Mouse (Mus musculus): Measurements from ENCODE around the gene Olfr518. TPM values are rescaled to one million over a fixed set of nuclear protein-coding genes. Genes with fewer than 3 reads are reported as not detected.
A peak's percentile ranks its signal among the peaks of the same experiment; 100 is the strongest.

The Olfr518 gene
- total RNA-seq (2014; fragmentation: Nextera tagmentation) = not detected in 2 replicates
- not detected in 2 replicates for total RNA-seq (2017)

- ATAC-seq (replicated peaks; ENCODE audit: poor library complexity, severe bottlenecking) = no peak
Measured at GRCm38 (mm10) chr7:108884906-108885305, at the start of gene Olfr518. Gene Olfr518, minus strand, starts transcription at chr7:108885006.

DNA sequence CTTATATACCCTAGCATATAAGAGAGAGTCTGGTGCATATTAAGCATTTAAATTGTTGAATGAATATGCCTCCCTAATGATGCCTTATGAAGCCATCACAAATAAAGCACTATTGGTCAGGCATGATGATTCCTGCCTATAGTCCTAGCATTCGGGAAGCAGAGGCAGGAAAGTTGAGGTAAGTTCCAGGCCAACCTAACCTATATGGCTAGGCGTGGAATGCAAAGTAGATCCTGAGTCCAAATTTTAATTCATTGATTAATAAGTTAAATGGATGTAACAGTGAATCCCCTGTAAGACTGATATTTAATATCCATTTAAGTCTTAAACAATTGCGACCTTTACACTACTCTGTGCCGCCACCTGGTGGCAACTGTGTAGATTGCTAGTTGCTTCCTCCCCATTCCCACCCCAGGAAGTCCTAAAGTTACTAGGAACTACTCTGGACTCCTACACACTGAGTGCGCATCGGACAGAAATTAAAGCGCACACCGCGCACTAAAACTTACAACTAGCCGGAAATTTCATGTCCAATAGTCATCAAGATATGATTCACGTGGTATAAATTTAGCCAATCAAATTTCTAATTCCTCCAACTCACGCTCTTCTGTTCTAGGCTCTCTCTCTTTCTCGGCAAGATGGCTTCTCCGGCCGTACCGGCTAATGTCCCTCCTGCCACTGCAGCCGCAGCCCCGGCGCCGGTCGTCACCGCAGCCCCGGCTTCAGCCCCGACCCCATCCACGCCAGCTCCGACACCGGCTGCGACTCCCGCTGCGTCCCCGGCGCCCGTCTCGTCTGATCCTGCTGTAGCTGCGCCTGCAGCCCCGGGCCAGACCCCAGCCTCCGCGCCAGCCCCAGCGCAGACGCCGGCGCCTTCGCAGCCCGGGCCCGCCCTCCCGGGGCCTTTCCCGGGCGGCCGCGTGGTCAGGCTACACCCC lies 49.3 kb upstream of the Olfr518 start, which contains the start of gene Eif3f:
Gene Eif3f (plus strand): TSS at position 624 of the 938 bp plus-strand sequence.
- peak; percentile 91 for ATAC-seq (replicated peaks; ENCODE audit: poor library complexity, severe bottlenecking)

DNA sequence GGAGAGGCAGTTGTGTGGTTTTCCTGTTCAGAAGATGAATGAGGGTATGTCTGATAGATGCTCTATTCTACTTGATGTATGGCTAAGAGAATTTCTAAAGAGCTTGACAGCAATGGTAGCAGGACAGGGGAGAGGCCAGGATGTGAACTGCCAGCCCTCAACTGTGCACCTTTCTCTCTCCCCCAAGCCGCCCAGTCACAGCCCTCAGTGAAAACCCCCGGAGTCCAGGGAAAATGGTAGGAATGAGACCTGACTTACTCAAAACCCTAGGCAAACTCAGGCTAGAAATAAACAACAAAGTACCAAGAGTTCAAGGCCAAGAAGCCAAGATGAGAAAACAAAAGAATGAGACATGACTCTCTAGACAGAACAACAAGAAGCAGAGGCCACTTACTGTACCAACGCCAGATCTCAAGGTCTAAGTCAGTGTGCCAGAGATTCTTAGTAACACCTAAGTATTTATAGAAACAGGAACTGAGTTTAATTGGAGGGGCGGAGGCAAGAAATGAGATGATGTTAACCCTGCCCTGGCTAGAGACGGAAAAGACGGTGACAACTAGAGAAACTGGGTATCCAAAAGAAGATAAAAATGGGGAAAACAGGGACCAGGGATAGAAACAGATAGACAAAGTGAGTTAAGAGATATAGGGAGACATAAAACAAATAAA lies 45.1 kb upstream of the Olfr518 start, which contains the start of gene Nlrp10:
Gene Nlrp10 (minus strand): TSS at position 453 of the 668 bp plus-strand sequence.
- peak; percentile 46 for ATAC-seq (replicated peaks; ENCODE audit: poor library complexity, severe bottlenecking)

DNA sequence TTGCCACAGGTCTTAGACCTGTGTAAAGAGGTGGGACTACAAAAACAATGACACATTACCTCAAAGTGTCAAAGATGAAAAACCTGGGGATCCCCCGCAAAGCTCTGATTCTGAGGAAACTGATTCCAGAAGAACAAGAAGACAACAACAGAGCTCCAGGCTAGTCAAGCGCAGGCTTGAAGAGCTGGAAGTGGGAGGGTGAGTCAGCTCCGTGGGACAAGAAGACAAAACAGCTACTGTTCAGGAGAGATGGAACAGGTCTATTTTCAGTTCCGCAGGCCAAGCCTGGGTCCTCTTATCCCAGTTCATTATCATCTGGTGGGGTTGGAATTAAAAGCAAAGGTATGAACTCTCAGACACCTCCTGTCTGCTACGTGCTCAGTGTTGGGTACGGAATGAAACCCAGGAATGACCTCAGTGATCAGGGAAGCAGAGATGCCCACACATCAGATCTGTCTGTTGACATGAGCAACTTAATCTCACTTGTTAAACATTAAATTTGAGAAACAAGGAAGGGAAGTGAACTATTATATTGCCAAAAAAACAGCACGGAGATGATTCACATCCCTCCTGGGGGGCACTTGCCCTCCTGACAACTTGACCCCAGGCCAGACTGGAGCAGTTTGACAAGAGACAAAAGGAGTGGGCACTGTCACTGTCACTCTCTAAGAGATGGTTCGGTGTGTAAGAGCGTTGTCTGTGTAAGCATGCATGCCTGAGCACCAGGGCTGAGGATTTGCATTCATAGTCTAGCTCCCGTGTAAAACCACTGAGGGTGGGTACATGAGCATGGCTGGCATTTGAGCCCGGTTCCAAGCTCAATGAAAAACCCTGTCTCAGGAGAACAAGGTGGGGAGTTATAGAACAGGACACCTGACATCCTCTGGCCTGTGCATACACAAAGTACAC lies 43.7 kb upstream of the Olfr518 start:
- ATAC-seq (replicated peaks; ENCODE audit: poor library complexity, severe bottlenecking) = no peak

DNA sequence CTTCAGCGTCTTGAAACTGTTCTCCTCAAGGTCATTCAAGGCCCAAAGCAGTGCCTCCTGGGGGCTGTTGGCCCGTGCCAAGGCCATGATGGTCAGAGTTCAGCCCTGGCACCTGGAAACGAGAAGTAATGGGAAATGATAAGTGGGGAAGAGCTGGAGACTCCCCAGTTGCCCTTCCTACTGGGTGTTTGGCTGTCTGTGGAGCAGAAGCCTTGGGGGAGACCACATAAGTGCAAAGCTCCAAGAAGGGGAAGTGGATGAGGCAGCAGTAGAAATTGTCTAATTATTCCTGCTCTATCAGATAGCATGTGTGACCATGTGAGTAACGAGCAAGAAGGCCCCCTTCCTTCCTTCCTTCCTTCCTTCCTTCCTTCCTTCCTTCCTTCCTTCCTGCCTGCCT lies 42.2 kb upstream of the Olfr518 start:
- ATAC-seq (replicated peaks; ENCODE audit: poor library complexity, severe bottlenecking) = peak; percentile 82

GRCm38 (mm10) chr7:108903969-108904368 lies 19.2 kb upstream of the Olfr518 start:
- no peak for ATAC-seq (replicated peaks; ENCODE audit: poor library complexity, severe bottlenecking)

- no peak for ATAC-seq (replicated peaks; ENCODE audit: poor library complexity, severe bottlenecking)
Measured at GRCm38 (mm10) chr7:108894320-108894719, 9.5 kb upstream of the Olfr518 start, which contains the start of gene Olfr519. Gene Olfr519, minus strand, starts transcription at chr7:108894420.

DNA sequence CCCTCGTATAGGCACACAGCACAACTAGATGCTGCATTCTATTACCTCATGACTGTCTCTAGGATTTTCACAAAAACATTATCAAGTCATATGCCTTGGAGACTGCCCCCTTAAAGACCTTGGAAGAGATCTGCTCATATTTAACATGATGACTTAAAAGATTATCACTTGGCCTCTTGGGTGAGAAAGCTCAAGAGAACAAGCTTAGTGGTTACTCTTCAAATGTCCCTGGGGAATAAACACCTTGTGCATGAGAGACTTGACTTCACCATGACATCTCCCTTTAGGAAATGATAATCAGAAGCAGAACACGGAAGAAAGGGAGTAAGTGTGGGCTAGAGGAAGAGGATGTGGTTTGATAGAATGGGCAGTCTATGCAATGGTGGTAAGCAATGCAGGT lies 12.5 kb downstream of the Olfr518 start, which contains the start of gene Olfr517:
Gene Olfr517 (minus strand): TSS at position 101 of the 400 bp plus-strand sequence.
- ATAC-seq (replicated peaks; ENCODE audit: poor library complexity, severe bottlenecking) = no peak

DNA sequence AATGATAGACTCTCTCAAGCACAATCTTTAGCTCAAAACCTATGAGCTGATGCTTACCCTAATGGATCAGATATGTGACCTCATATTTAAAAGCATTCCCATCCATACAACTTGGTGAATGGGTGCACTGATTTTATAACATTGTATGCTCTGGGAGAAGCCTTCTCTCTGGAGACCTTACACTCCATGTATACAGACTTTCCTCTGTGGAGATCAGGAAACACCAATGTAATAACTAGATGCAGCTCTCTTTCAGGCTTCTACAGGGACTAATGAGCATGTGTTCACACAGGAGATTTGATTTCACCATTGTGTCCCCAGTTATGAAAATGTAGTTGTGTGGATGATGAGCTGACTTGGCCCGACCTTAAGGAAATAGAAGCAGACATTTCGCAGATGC lies 34.4 kb downstream of the Olfr518 start, which contains the start of gene Olfr516:
Gene Olfr516 (minus strand): TSS at position 101 of the 400 bp plus-strand sequence.
- ATAC-seq (replicated peaks; ENCODE audit: poor library complexity, severe bottlenecking) = no peak

Other genes starting within 250 kb of the Olfr518 start
- gene Olfr509, start 233.1 kb downstream of the Olfr518 start, total RNA-seq (2014; fragmentation: Nextera tagmentation) = not detected in 2 replicates
- gene Olfr509, start 233.1 kb downstream of the Olfr518 start, total RNA-seq (2017) = not detected in 2 replicates
- not detected in 2 replicates for gene Olfr510, start 218.6 kb downstream of the Olfr518 start, total RNA-seq (2014; fragmentation: Nextera tagmentation)
- gene Olfr510, start 218.6 kb downstream of the Olfr518 start, total RNA-seq (2017) = not detected in 2 replicates
- gene Olfr512, start 171.7 kb downstream of the Olfr518 start, total RNA-seq (2014; fragmentation: Nextera tagmentation) = not detected in 2 replicates
- gene Olfr512, start 171.7 kb downstream of the Olfr518 start, total RNA-seq (2017) = not detected in 2 replicates
- not detected in 2 replicates for gene Olfr513, start 134.0 kb downstream of the Olfr518 start, total RNA-seq (2014; fragmentation: Nextera tagmentation)
- not detected in 2 replicates for gene Olfr513, start 134.0 kb downstream of the Olfr518 start, total RNA-seq (2017)
- gene Olfr514, start 59.0 kb downstream of the Olfr518 start, total RNA-seq (2014; fragmentation: Nextera tagmentation) = not detected in 2 replicates
- not detected in 2 replicates for gene Olfr514, start 59.0 kb downstream of the Olfr518 start, total RNA-seq (2017)
- gene Olfr516, start 34.5 kb downstream of the Olfr518 start, total RNA-seq (2014; fragmentation: Nextera tagmentation) = not detected in 2 replicates
- not detected in 2 replicates for gene Olfr516, start 34.5 kb downstream of the Olfr518 start, total RNA-seq (2017)
- not detected in 2 replicates for gene Olfr517, start 12.6 kb downstream of the Olfr518 start, total RNA-seq (2014; fragmentation: Nextera tagmentation)
- gene Olfr517, start 12.6 kb downstream of the Olfr518 start, total RNA-seq (2017) = not detected in 2 replicates
- not detected in 2 replicates for gene Olfr519, start 9.4 kb upstream of the Olfr518 start, total RNA-seq (2014; fragmentation: Nextera tagmentation)
- gene Olfr519, start 9.4 kb upstream of the Olfr518 start, total RNA-seq (2017) = not detected in 2 replicates
- 1.2 and 1.7 TPM in 2 replicates for gene Nlrp10, start 45.2 kb upstream of the Olfr518 start, total RNA-seq (2014; fragmentation: Nextera tagmentation)
- gene Nlrp10, start 45.2 kb upstream of the Olfr518 start, total RNA-seq (2017) = 1.4 TPM in 2 replicates
- 236 and 262 TPM in 2 replicates for gene Eif3f, start 49.4 kb upstream of the Olfr518 start, total RNA-seq (2014; fragmentation: Nextera tagmentation)
- gene Eif3f, start 49.4 kb upstream of the Olfr518 start, total RNA-seq (2017) = 54.0 and 70.5 TPM in 2 replicates
- gene Tub, start 65.3 kb upstream of the Olfr518 start, total RNA-seq (2014; fragmentation: Nextera tagmentation) = not detected in 2 replicates
- not detected in 2 replicates for gene Tub, start 65.3 kb upstream of the Olfr518 start, total RNA-seq (2017)
- 0.56 and 1.1 TPM in 2 replicates for gene Ric3, start 198.3 kb upstream of the Olfr518 start, total RNA-seq (2014; fragmentation: Nextera tagmentation)
- 0.62 and 2.8 TPM in 2 replicates for gene Ric3, start 198.3 kb upstream of the Olfr518 start, total RNA-seq (2017)